Mouse (Mus musculus) monocyte, adult 2 months (primary cell): ENCODE results near the gene Gm21834.

ENCODE experiments used
- DNase-seq, 2 experiments: peaks; one replicate each; pipeline ENCODE4 v3.0.0; 2022; ENCODE audit warnings: low spot score in 2 of 2, low read depth in 1 of 2

The Gm21834 gene

DNA sequence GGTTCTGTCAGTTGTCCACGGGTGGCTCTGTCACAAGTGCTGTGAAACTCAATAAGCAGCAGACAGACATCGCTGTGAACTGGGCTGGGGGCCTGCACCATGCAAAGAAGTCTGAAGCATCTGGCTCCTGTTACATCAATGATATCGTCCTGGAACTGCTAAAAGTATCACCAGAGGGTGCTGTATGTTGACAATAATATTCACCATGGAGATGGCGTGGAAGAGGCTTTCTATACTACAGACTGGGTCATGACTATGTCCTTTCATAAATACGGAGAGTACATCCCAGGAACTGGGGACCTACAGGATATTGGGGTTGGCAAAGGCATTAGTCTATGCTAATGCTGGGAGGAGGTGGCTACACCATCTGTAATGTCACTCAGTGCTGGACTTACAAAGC is at the start of gene Gm21834:
Gene Gm21834 (minus strand): TSS at position 101 of the 400 bp plus-strand sequence.
- no peak for DNase-seq

DNA sequence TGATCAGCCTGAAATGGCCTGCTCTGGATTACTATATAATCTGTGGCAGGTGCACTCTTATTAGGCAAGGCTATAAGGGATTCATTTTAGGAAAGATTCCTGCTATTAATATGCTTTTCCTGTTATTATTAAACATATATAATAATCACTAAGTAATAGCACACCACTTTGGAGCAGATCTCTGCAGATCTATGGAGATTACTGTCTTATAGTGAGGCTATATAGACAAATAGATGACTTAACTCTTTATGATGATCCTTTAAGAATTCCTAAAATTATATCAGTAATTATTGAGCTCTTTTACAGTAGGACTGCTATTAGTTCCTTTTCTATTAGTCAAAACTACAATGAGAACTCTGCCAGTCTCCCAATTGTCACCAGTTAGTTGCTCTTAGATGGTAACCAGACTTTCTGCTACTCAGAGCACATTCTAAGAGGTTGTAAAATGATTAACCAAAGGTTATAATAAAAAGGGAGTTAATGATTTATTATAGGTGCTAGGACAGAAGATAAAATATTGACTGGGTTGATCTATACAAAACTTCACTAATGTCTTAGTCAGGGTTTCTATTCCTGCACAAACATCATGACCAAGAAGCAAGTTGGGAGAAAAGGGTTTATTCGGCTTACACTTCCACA is 46.3 kb upstream of the Gm21834 start:
- no peak for DNase-seq

DNA sequence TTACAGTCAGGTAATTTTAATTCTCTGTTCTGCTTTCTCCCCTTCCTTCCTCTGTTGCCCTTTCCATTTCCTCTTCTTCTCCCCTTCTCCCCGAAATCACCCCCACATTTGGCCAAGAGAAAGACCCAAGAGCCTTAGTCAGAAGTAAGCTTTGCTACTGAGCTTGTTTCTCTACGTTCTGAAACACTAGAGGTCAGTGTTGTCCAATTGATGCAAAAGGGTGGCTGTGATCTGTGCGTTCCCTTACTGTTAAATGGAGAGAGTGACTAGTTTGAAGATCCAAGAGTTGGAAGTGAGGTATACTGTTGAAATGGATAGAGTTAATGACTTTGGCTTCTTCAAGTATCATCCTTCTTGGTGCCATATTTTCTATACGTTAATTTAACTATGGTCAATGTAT is 28.9 kb upstream of the Gm21834 start:
- DNase-seq = no peak

DNA sequence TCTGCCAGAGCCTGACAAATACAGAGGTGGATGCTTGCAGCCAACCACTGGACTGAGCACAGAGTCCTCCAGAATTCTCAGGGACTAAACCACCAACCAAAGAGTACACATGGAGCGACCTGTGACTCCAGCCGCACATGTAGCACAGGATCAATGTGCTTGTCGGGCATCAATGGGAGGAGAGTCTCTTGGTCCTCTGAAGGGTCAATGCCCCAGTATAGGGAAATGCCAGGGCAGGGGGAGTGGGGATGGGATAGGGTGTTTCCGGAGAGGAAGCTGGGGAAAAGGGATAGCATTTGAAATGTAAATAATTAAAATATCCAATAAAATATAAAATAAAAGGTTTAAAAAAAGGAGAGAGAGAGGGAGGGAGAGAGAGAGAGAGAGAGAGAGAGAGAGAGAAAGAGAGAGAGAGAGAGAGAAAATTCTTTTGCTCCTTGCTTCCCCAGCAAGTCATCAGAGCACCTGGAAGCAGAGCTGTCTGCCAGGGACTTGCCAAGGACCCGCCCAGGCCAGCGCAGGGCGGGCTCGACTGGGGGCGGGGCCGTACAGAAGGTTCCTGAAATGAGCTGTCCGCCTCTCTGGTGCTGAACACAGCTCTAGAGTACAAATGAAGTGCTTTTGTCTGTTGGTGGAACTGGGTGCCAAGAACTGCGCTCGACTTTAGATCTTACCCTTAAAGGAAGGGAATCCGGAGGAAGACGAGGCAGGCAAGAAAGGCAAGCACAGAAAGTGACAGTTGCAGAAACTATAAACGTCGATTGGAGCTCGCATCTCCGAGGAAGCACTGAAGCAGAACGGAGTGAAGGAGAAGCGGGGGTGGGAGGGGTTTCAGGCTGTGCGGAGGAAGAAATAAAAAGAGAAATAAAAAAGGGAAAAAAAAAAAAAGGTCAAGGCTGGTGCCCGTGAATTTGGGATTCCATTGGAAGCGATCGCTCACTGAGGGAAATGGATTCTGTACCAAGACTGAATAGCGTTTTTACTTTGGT is 26.9 kb upstream of the Gm21834 start, which contains the start of gene Cntnap5c:
Gene Cntnap5c (plus strand): TSS at position 949 of the 989 bp plus-strand sequence.
- DNase-seq = no peak

DNA sequence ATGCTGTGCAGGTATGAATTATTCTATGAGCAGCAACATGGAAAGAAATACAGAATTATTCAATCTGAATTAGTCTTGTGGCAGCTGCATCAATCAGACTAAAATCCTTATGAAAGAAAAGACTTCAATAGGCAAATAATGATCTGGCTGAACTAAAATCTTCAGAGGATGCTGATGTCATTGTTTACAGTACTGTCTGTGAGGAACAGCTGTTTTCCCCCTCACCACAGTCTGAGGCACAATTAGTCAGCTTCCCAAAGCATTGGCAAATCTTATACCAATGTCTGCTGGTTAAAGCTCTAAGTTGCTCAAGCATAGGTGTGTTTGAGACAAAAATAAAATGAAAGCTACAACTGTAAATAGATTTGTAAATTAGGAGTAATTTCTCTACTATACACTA is 25.3 kb upstream of the Gm21834 start:
- DNase-seq = no peak

DNA sequence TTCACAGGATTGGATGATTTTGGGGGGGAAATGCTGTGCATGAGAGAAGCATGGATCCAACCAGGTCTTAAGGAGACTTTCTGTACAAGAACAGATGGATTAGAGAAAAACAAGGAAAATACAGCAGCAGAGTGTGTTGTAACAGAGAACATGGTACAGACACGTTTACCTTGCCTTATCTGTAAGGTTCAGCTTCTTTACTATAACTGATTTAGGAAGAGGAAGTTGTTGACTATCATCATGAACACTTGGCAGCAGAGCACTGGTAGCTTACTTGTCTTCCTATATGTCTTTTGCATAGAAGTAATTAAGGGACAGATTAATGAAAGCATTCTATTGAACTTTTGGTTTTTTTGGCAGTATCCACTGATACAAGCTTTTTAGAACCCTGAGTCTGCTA is 16.0 kb upstream of the Gm21834 start:
- no peak for DNase-seq

DNA sequence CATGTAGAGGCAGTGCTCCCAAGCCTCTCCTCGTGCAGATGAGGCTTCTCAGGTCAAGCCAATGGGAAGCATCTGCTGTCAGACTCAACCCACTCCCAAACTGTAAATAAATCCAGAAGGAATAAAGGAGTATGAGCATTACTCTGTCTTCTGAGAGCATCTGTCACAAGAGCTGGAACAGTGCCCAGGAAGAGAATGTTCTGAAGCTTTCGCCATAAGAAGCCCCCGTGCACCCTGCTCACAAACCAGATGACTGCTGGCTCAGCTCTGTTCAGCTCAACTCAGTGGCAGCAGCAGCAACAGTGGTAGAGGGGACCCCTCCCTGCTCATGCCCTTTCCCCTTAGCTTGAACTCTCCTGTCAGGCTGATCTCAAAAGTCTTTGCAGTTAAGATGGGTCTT is 47.2 kb downstream of the Gm21834 start:
- no peak for DNase-seq
